Mouse (Mus musculus): ENCODE measurements around the gene Dbi. TPM values are rescaled to one million over a fixed set of nuclear protein-coding genes. Genes with fewer than 3 reads are reported as not detected.

The Dbi gene
- polyA plus RNA-seq, 2 experiments: 340 to 662 TPM

DNA sequence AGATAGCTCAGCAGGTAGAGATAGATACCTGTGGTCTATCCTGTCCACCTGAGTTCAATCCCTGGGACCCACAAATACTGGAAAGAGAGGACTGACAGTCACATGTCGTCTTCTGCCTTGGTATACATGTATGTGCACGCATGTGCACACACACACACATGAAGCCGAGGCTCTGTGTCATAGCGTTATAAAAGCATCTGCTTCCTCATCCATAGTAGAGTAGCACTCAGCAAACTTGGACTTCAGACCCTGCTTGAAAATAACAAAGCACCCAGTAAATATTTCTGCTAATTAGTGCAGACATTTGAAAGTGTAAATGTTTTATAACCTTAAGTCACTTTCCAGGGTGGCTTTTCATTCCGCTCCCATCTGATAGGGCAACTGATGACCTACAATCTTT, 40.6 kb upstream of the Dbi start:
- Histone ChIP-seq H3K9me3 (ENCODE audit: control insufficient read depth, low read length) (no peaks in the 10 kb centered on the region), H3K36me3 (replicated peaks; ENCODE audit: control insufficient read depth, insufficient read depth, low read depth) (no peaks in the 10 kb centered on the region), H3K9ac (replicated peaks) (no peak overlapping the region), H3K4me2 (ENCODE audit: low read depth) (no peak overlapping the region), H3K4me3 (ENCODE audit: insufficient read depth in 1 of 2, low read depth in 2 of 2, low read length in 2 of 2) (no peak overlapping the region), H3K4me1 (replicated peaks; ENCODE audit: control insufficient read depth in 2 of 2, insufficient read depth in 2 of 2, low read length in 1 of 2) (no peaks in the 10 kb centered on the region), H3K27ac (no peak overlapping the region), H3K27me3 (ENCODE audit: control insufficient read depth, insufficient read depth, low read length) (no peaks in the 10 kb centered on the region)
- DNase-seq (ENCODE audit: low read depth in 3 of 3, low spot score in 3 of 3): no peak
- TF ChIP-seq EP300 (IDR thresholded peaks at IDR 0.05; ENCODE audit: low read depth): no peak
- no peak for TF ChIP-seq CTCF (IDR thresholded peaks at IDR 0.05; ENCODE audit: low read depth)
- 77% methylated on average over 5 of the region's 5 CpGs for WGBS (ENCODE audit: insufficient replicate concordance)
- ATAC-seq (ENCODE audit: insufficient read depth): no peak

- no peak overlapping the region for H3K4me3 ChIP-seq (ENCODE audit: insufficient read depth in 1 of 2, low read depth in 2 of 2, low read length in 2 of 2)
- H3K9me3 ChIP-seq (ENCODE audit: control insufficient read depth, low read length): no peaks in the 10 kb centered on the region
- H3K27ac ChIP-seq: no peak overlapping the region
- no peaks in the 10 kb centered on the region for H3K27me3 ChIP-seq (ENCODE audit: control insufficient read depth, insufficient read depth, low read length)
- WGBS (ENCODE audit: insufficient replicate concordance): 66% methylated on average over 9 of the region's 9 CpGs
- no peak overlapping the region for H3K9ac ChIP-seq (replicated peaks)
- ATAC-seq (ENCODE audit: insufficient read depth) (no peak), DNase-seq (ENCODE audit: low read depth in 3 of 3, low spot score in 3 of 3) (no peak)
- no peak for TF ChIP-seq CTCF (IDR thresholded peaks at IDR 0.05; ENCODE audit: low read depth)
- TF ChIP-seq EP300 (IDR thresholded peaks at IDR 0.05; ENCODE audit: low read depth): no peak
- H3K36me3 ChIP-seq (replicated peaks; ENCODE audit: control insufficient read depth, insufficient read depth, low read depth): no peaks in the 10 kb centered on the region
- no peaks in the 10 kb centered on the region for H3K4me1 ChIP-seq (replicated peaks; ENCODE audit: control insufficient read depth in 2 of 2, insufficient read depth in 2 of 2, low read length in 1 of 2)
- no peak overlapping the region for H3K4me2 ChIP-seq (ENCODE audit: low read depth)
Observed at GRCm38 (mm10) chr1:120158474-120159127, 37.7 kb upstream of the Dbi start.

- Histone ChIP-seq H3K27ac (no peak overlapping the region), H3K27me3 (ENCODE audit: control insufficient read depth, insufficient read depth, low read length) (no peaks in the 10 kb centered on the region), H3K4me1 (replicated peaks; ENCODE audit: control insufficient read depth in 2 of 2, insufficient read depth in 2 of 2, low read length in 1 of 2) (no peaks in the 10 kb centered on the region), H3K9me3 (ENCODE audit: control insufficient read depth, low read length) (no peaks in the 10 kb centered on the region), H3K36me3 (replicated peaks; ENCODE audit: control insufficient read depth, insufficient read depth, low read depth) (no peaks in the 10 kb centered on the region), H3K4me3 (ENCODE audit: insufficient read depth in 1 of 2, low read depth in 2 of 2, low read length in 2 of 2) (no peak overlapping the region), H3K4me2 (ENCODE audit: low read depth) (no peak overlapping the region), H3K9ac (replicated peaks) (no peak overlapping the region)
- DNase-seq (ENCODE audit: low read depth in 3 of 3, low spot score in 3 of 3) (no peak), ATAC-seq (ENCODE audit: insufficient read depth) (no peak)
- TF ChIP-seq EP300 (IDR thresholded peaks at IDR 0.05; ENCODE audit: low read depth) (no peak), CTCF (IDR thresholded peaks at IDR 0.05; ENCODE audit: low read depth) (peak; percentile 81)
- WGBS (ENCODE audit: insufficient replicate concordance): 10% methylated on average over 1 of the region's 1 CpGs
Observed at GRCm38 (mm10) chr1:120155325-120155724, 34.4 kb upstream of the Dbi start.

DNA sequence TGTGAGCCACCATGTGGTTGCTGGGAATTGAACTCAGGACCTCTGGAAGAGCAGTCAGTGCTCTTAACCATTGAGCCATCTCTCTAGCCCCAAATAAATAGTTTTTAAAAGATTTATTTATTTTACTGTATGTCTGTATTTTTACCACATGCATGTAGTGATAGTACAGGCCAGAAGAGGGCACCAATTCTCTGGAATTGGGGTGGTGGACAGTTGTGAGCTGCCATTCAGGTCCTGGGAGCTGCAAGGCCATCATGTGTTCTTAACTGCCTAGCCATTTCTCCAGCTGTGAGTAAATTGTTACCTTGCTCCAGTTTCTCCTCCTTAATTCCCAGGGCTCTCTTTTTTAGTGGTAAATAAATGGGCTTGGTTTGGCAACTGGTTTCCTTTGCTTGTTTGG, 33.4 kb upstream of the Dbi start:
- no peak for ATAC-seq (ENCODE audit: insufficient read depth)
- no peaks in the 10 kb centered on the region for H3K4me1 ChIP-seq (replicated peaks; ENCODE audit: control insufficient read depth in 2 of 2, insufficient read depth in 2 of 2, low read length in 1 of 2)
- no peak overlapping the region for H3K4me2 ChIP-seq (ENCODE audit: low read depth)
- H3K27me3 ChIP-seq (ENCODE audit: control insufficient read depth, insufficient read depth, low read length): no peaks in the 10 kb centered on the region
- no peaks in the 10 kb centered on the region for H3K9me3 ChIP-seq (ENCODE audit: control insufficient read depth, low read length)
- no peak for DNase-seq (ENCODE audit: low read depth in 3 of 3, low spot score in 3 of 3)
- no peaks in the 10 kb centered on the region for H3K36me3 ChIP-seq (replicated peaks; ENCODE audit: control insufficient read depth, insufficient read depth, low read depth)
- no peak overlapping the region for H3K27ac ChIP-seq
- TF ChIP-seq EP300 (IDR thresholded peaks at IDR 0.05; ENCODE audit: low read depth): no peak
- TF ChIP-seq CTCF (IDR thresholded peaks at IDR 0.05; ENCODE audit: low read depth): peak; percentile 59
- no peak overlapping the region for H3K9ac ChIP-seq (replicated peaks)
- no peak overlapping the region for H3K4me3 ChIP-seq (ENCODE audit: insufficient read depth in 1 of 2, low read depth in 2 of 2, low read length in 2 of 2)

- Histone ChIP-seq H3K27me3 (ENCODE audit: control insufficient read depth, insufficient read depth, low read length) (no peaks in the 10 kb centered on the region), H3K27ac (no peak overlapping the region), H3K4me1 (replicated peaks; ENCODE audit: control insufficient read depth in 2 of 2, insufficient read depth in 2 of 2, low read length in 1 of 2) (no peaks in the 10 kb centered on the region), H3K4me2 (ENCODE audit: low read depth) (no peak overlapping the region), H3K4me3 (ENCODE audit: insufficient read depth in 1 of 2, low read depth in 2 of 2, low read length in 2 of 2) (no peak overlapping the region), H3K9ac (replicated peaks) (no peak overlapping the region), H3K36me3 (replicated peaks; ENCODE audit: control insufficient read depth, insufficient read depth, low read depth) (no peaks in the 10 kb centered on the region), H3K9me3 (ENCODE audit: control insufficient read depth, low read length) (no peaks in the 10 kb centered on the region)
- no peak for ATAC-seq (ENCODE audit: insufficient read depth)
- no peak for TF ChIP-seq EP300 (IDR thresholded peaks at IDR 0.05; ENCODE audit: low read depth)
- DNase-seq (ENCODE audit: low read depth in 3 of 3, low spot score in 3 of 3): no peak
Observed at GRCm38 (mm10) chr1:120146994-120147393, 26.1 kb upstream of the Dbi start.

All from liver, embryonic 14.5 days (tissue).